Mouse (Mus musculus) lung, postnatal 0 days (tissue): ENCODE data around the gene Cpm. TPM values are rescaled to one million over a fixed set of nuclear protein-coding genes. Genes with fewer than 3 reads are reported as not detected.

Source experiments
- ATAC-seq: fragments of 200-750 bp; cut with Nextera tagmentation; 2 replicates; pipeline ENCODE4 v1.8.0; 2017; ENCODE audit warnings: moderate library complexity
- DNase-seq: peaks from one replicate; pipeline ENCODE4 v3.0.0-alpha.2; 2016; ENCODE audit warnings: low spot score
- H3K27ac ChIP-seq: fragments of 300-500 bp; sonication (generic); 2 replicates; pipeline ENCODE4 v1.5.1; 2014; ENCODE audit warnings: antibody characterized with exemption, mild to moderate bottlenecking, low read length, mixed read lengths
- H3K27me3 ChIP-seq: fragments of 300-500 bp; sonication (generic); replicated peaks from 2 replicates; pipeline ENCODE4 v1.6.1; 2014; ENCODE audit warnings: low read length, mixed read lengths; ENCODE audit not compliant: insufficient read depth
- H3K36me3 ChIP-seq: fragments of 300-500 bp; sonication (generic); 2 replicates; pipeline ENCODE4 v1.6.1; 2014; ENCODE audit warnings: low read length, mixed read lengths; ENCODE audit not compliant: insufficient read depth
- H3K4me1 ChIP-seq: fragments of 300-500 bp; sonication (generic); 2 replicates; pipeline ENCODE4 v1.6.1; 2014; ENCODE audit warnings: antibody characterized with exemption, low read depth, low read length, mixed read lengths; ENCODE audit not compliant: insufficient read depth
- H3K4me2 ChIP-seq: fragments of 300-500 bp; sonication (generic); replicated peaks from 2 replicates; pipeline ENCODE4 v1.6.1; 2014; ENCODE audit warnings: low read depth, mild to moderate bottlenecking, low read length, moderate library complexity, mixed read lengths
- H3K4me3 ChIP-seq: fragments of 300-500 bp; sonication (generic); 2 replicates; pipeline ENCODE4 v1.5.1; 2014; ENCODE audit warnings: low read depth, low read length
- H3K9ac ChIP-seq: fragments of 300-500 bp; sonication (generic); replicated peaks from 2 replicates; pipeline ENCODE4 v1.6.1; 2014; ENCODE audit warnings: low read depth, mild to moderate bottlenecking
- H3K9me3 ChIP-seq: fragments of 300-500 bp; sonication (generic); 2 replicates; pipeline ENCODE4 v1.6.1; 2016; ENCODE audit warnings: low read length, mixed read lengths
- CTCF ChIP-seq: IDR thresholded peaks from 2 replicates; pipeline ENCODE4 v1.5.1; 2016; ENCODE audit warnings: antibody characterized with exemption, mild to moderate bottlenecking
- EP300 ChIP-seq: IDR thresholded peaks from 2 replicates; pipeline ENCODE4 v1.6.1; 2016; ENCODE audit warnings: antibody characterized with exemption, mild to moderate bottlenecking, control low read depth
- WGBS: fragments of 180-500 bp; shearing (Covaris S2); extraction: QIAGEN DNeasy Blood & Tissue Kit; methylation state at CpG from one replicate; pipeline ENCODE4 v1.1.7; 2014; 5-methylcytosine and 5-hydroxymethylcytosine counted together
- polyA plus RNA-seq: library from polyadenylated mRNA; unstranded; fragments of >200 nt; fragmentation: Nextera tagmentation; extraction: Ambion mirVana; gene quantifications from 2 replicates; pipeline ENCODE4 v1.2.1, GENCODE M21; 2015

Gene Cpm
- polyA plus RNA-seq, 1 experiment from 2014 or later: 250 TPM

DNA sequence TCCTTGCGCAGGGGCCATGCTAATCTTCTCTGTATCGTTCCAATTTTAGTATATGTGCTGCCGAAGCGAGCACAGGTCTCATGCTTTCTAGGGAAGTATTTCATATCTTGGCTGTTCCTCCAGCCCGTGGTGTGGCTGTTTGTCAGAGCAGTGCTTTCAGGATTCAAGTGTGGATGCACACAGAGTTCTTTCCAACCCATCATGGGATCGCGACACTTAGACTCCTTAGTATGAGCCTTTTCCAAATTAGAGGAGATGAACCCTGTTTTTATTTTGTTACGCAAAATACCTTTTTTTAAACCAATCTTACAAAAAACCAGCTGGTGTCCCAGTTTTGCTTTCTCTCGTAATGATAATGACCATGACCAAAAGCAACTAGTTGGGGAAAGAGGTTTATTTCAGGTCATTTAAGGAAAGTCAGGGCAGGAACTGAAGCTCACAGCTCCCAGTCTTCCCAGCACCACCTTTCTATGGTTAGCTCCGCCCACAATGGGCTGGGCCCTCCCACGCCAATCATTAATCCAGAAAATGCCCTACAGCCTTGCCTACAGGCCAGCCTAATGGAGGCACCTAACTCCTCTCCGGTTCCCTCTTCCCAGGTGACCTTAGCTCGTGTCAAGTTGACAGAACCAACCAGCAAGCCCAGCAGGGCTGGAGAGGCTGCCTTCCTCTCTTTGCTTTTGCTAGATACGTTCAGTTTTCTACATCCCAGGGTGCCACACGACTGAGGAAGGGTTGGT is 33.2 kb downstream of the Cpm start:
- DNase-seq (peak; percentile 55), ATAC-seq (peak; percentile 68)
- Histone ChIP-seq H3K4me2 (no peak overlapping the region), H3K9ac (no peak overlapping the region), H3K4me1 (peaks cover 6% of the 10 kb centered on the region; the same call in 1 of the 2 replicates), H3K4me3 (no peak overlapping the region), H3K9me3 (no peaks in the 10 kb centered on the region), H3K36me3 (no peaks in the 10 kb centered on the region), H3K27ac (peak overlapping the region; percentile 87), H3K27me3 (no peaks in the 10 kb centered on the region)
- TF ChIP-seq EP300 (no peak), CTCF (no peak)
- 68% methylated on average over 15 of the region's 15 CpGs for WGBS

DNA sequence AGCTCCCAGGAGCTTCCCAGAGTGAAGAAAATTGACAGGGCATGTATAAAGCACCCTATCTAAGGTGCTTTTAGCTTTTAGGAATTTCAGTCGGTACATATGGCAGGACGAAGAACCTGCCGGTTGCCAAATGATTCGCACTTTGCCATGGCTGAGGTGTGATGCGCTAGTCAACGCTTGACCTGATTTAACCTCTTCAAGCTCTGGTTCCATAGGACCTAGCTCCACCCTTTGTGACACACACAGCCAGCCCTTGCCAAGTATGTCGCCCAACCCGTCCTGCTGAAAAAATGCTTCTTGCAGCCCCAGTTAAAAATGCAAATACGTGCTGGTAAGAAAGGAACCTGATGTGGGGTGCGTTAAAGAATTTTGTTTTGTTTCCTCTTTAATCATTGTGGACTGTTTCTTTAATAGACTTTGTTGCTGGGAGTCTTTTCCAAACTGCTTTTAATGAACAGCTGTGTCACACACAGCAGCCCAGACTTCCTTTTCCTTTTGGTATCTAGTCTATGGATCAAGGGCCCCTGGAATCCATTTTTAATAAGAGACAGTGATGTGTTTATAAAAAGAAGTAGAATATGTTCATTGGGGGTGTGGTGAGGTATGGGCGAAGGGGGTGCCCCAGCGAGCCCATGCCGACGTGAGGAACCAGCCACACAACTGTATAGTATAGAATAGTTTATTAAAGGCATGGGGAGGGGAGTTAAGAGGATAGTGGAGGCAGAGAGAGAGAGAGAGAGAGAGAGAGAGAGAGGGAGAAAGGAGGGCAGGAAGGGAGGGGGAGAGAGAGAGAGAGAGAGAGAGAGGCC is 34.0 kb downstream of the Cpm start:
- Histone ChIP-seq H3K4me3 (no peak overlapping the region), H3K9ac (no peak overlapping the region), H3K27me3 (no peaks in the 10 kb centered on the region), H3K27ac (peak overlapping the region; percentile 87), H3K9me3 (no peaks in the 10 kb centered on the region), H3K36me3 (no peaks in the 10 kb centered on the region), H3K4me2 (peak overlapping the region; percentile 37), H3K4me1 (peaks cover 6% of the 10 kb centered on the region; the same call in 1 of the 2 replicates)
- TF ChIP-seq CTCF: no peak
- TF ChIP-seq EP300: peak; percentile 68
- peak; percentile 84 for DNase-seq
- WGBS: 45% methylated on average over 14 of the region's 14 CpGs
- peak; percentile 94 for ATAC-seq

DNA sequence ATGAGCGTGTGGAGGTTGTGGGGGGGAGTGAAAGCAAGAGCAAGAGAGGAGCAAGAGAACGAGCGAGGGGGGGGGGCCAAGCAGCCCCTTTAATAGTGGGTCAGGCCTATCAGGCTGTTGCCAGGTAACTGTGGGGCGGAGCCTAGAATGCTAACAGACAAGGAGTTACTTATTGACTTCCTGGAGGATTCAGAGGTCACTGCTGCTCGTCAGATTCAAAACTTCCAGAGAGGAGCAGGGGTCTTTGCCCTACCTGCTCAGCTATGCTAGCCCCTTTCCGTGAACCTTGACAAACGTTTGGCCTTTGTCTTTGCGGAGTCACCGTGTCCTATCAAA is 34.5 kb downstream of the Cpm start:
- no peaks in the 10 kb centered on the region for H3K36me3 ChIP-seq
- no peaks in the 10 kb centered on the region for H3K27me3 ChIP-seq
- peak overlapping the region; percentile 37 for H3K4me2 ChIP-seq
- H3K4me3 ChIP-seq: no peak overlapping the region
- H3K27ac ChIP-seq: peak overlapping the region; percentile 87
- ATAC-seq: peak; percentile 70
- WGBS: 28% methylated on average over 6 of the region's 9 CpGs
- TF ChIP-seq CTCF (no peak), EP300 (no peak)
- no peak overlapping the region for H3K9ac ChIP-seq
- peaks cover 6% of the 10 kb centered on the region; the same call in 1 of the 2 replicates for H3K4me1 ChIP-seq
- H3K9me3 ChIP-seq: no peaks in the 10 kb centered on the region
- peak; percentile 78 for DNase-seq

DNA sequence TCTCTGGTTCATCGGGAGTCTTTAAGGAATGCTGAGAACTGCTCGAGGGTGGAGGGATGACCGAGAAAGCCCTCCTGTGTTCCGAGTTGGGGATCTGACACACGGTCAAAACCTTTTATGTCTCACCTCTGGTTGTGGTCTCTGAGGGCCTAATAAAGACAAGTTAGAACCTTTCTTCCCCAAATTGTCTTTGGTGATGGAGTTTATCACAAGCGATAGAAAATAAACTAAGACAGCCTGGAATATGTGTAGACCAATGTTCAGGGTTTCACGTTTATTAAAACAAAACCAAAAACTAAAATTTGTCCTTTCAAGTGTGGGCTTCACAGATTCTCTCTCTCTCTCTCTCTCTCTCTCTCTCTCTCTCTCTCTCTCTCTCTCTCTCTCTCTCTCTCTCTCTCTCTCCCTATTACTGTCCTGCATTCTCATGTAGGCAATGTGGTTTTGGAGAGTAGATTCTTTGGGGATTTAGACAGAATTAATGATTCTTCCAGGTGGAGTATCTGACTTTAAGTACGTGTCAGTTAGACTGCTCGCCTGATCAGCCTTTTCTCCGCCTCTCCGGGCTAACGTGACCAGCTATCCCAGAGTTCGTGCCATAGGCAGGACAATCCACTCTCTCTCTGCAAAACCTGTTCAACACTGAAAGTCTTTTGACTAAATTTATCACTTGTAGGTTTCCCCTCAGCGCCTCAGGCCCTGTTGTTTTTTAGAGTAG is 35.1 kb downstream of the Cpm start:
- Histone ChIP-seq H3K27ac (peak overlapping the region; percentile 87), H3K4me1 (peaks cover 6% of the 10 kb centered on the region; the same call in 1 of the 2 replicates), H3K36me3 (no peaks in the 10 kb centered on the region), H3K9me3 (no peaks in the 10 kb centered on the region), H3K4me2 (peak overlapping the region; percentile 37), H3K4me3 (no peak overlapping the region), H3K9ac (no peak overlapping the region), H3K27me3 (no peaks in the 10 kb centered on the region)
- TF ChIP-seq EP300 (no peak), CTCF (no peak)
- WGBS: 43% methylated on average over 14 of the region's 14 CpGs
- DNase-seq: no peak
- ATAC-seq: no peak

DNA sequence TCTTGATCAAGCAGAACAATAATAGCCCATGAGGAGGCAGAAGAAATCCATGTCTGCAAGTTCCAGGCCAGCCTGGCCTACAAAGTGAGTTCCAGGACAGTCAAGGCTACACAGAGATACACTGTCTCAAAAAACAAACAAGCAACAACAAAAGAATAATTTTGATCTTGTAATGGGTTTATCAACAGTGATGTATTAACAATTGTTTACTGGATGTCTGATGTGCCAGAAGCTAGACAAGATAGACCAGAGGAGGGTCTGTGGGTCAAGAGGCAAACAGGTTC is 35.6 kb downstream of the Cpm start:
- Histone ChIP-seq H3K9ac (no peak overlapping the region), H3K4me2 (no peak overlapping the region), H3K9me3 (no peaks in the 10 kb centered on the region), H3K4me1 (peaks cover 6% of the 10 kb centered on the region; the same call in 1 of the 2 replicates), H3K36me3 (no peaks in the 10 kb centered on the region), H3K4me3 (no peak overlapping the region), H3K27me3 (no peaks in the 10 kb centered on the region), H3K27ac (no peak overlapping the region; the same call in 1 of the 2 replicates)
- no peak for TF ChIP-seq EP300
- TF ChIP-seq CTCF: no peak
- ATAC-seq: no peak
- no peak for DNase-seq
